Mouse (Mus musculus) ES-CJ7 (cell line): ENCODE results near the gene Asna1.

Experiments
- DNase-seq: peaks from one replicate; pipeline ENCODE4 v3.0.0; 2011; ENCODE audit warnings: low read depth, low spot score

The Asna1 gene

GRCm38 (mm10) chr8:85035165-85035727 is 10.2 kb upstream of the Asna1 start:
- DNase-seq = no peak

DNA sequence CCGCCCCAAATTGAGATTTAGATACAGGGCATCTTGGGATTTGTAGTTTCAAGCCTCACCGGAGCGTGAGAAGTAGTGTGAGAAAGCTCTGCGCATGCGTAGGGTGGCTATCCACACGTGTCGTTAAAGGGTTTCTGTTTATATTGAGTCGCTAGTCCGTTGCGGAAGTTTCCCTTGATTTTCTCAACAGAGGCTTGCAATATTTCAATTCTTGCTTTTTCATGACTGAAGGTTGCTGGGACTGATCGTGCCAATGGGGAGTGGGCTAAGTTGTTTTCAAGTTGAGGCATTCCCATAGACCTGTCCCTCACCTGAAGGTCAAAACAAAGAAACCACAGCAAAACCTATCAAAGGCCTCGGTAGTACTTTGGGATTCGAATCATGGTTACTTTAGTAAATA is 9.7 kb upstream of the Asna1 start:
- DNase-seq = peak; percentile 98

DNA sequence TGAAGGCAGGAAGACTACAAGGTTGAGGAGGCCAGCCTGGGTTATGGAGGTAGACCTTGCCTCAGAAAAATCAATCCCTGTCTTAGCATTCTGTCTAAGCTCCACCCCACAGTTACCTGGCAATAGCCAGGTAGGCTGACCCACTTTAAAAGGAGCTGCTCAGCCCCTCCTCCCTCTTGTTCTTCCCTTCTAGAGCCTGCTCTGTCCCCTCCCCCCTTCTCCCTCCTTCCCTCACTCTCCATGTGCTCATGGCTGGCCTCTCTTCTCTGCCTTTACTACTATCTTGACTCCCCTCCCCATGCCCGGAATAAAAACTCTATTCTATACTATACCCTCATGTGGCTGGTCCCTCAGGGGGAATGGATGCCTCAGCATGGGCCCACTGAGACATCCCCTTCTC is 8.8 kb upstream of the Asna1 start:
- DNase-seq = peak; percentile 72

DNA sequence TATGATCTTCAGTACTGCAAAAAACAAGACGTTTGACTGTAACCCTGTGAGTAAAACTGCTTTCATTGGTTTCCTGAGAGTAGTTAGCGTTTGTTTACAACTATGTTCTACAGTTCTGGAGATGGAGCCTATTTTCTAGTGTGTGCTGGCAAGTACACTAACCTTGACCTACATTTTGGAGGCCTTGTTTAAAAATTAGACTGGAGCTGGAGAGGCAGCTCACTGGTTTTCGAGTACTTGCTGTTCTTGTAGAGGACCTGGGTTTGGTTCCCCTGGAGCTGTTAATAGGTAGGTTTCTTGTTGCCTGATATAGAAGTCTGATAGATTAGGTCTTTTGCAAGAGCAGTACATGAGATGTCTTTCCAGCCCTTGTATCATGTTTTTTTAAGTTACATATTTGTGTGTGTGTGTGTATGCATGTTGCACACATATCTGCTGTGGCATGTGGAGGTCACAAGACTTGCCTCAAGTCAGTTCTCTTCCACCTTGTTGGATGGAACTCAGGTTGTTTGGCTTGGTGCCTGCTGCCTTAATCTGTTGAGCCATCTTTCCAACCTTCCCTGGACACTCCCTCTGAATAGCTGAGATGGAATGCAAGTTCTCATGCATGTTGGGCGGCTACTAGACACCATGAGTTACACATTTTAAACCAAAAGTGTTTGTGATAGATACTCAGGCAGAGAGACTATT is 7.7 kb upstream of the Asna1 start:
- DNase-seq = no peak

- no peak for DNase-seq
Observed at GRCm38 (mm10) chr8:85029271-85029670, 4.2 kb upstream of the Asna1 start.

DNA sequence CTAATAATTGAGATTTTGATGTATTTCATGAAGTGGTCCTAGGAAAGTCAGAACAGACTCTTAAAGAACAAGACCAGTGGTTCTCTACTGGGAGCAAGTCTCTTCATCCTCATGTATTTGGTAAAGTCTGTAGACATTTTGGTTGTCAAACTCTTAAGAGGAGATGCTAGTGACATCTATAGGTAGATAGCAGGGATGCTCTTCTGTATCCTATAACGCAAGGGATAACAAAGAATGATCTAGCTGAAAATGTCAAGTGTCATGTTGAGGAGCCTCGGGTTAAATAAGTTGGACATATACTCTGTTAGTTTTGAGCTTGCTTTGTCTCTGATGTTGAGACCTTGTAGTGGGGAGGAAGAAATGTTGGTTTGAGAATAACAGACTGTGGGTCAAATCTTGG is 2.8 kb upstream of the Asna1 start:
- no peak for DNase-seq

GRCm38 (mm10) chr8:85027516-85027855 is 2.4 kb upstream of the Asna1 start:
- no peak for DNase-seq

DNA sequence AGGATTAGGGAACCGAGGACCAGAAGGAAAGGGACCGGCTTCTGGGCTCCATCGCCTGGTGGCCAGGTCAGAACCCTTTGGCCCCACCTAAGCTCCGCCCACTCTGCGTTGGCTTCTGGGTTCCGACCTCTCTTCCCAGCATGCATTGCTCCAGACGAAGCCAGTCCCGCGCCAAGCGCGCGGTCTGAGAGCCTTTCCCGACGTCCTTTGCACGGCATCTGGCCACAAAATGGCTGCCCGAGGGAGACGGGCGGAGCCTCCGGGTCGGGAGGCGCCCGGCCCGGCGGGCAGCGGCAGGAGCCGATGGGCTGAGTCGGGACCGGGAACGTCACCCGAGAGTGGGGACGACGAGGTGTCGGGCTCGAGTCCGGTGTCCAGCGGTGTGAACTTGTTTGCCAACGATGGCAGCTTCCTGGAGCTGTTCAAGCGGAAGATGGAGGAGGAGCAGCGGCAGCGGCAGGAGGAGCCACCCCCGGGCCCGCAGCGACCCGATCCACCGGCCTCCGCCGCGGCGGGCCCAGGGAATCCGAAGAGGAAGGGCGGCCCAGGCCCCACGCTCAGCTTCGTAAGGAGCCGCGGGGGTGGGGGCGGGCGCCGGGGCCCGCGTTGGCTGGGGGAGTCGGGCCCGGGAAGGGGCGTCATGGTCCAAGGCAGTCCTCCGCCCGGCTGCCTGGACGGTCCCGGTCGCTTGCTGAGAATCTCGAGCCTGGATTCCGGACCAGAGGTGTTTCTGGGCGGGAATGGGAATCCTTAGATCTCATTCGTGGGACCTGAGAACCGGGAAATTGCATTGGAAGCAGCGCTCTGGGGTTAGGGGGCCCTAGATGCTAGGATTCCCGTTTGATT is 1.8 kb upstream of the Asna1 start, which contains the start of gene Trir:
TSS of gene Trir (plus strand) at position 154 of the 846 bp plus-strand sequence.
- peak; percentile 99 for DNase-seq

DNA sequence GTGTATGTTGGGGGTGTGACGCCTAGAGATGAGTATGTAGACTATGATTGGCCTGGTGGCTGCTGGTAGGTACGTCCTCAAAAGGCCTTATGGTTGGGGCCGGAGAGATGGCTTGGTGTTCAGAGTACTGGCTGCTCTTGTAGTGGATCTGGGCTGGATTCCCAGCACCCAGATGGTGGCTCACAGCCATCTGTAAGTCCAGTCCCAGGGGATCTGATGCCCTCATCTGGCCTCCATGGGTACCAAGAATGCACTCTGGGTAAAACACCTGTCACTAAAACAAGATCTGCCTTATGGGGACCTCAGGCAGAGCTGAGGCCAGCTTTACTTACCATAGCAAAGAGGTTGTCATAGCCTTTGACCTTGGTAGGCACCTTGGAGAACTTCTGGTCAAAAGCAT is 1.2 kb downstream of the Asna1 start:
- DNase-seq = no peak

DNA sequence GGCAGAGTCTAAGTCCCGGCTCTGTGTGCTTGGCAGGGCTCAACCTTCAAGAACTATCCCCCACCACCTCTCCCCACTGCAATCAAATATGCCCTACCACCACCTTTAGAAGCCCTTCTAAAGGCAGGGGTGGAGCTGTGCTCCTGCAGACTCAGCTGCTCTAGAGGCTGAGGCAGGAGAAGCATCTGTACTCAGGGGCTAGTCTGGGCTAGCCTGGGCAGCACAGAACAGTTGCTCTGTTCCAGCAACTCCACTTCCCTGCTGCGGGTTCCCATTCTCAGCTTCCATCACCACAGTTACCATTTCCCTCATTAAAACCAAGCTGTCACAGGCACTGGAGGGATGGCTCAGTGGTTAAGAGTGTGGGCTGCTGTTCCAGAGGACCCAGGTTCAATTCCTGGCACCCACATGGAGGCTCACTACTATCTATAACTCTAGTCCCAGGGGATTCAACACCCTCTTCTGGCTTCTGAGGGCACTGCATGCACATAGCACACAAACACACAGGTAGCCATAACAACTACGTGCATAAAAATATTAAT is 3.5 kb downstream of the Asna1 start:
- DNase-seq = peak; percentile 65

GRCm38 (mm10) chr8:85017209-85017608 is 7.9 kb downstream of the Asna1 start:
- no peak for DNase-seq

DNA sequence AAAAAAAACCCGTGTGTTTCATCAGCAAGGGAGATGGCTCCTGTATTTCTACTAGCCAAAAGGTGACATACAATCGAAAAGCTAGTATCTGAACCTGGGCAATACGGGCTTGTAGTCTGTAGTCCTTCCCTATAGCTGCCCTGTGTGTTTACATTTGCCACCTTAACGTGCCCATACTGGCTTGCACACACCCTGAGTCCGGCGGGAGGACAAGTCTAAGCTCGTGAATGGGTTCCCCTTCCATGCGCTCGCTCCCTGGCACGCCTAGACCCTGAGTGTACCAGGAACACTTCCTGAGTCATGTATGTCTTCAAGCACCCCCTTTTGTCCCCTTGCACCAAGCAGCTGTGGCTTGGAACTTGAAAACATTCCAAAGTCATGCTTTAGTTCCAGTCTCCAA is 8.4 kb downstream of the Asna1 start:
- no peak for DNase-seq

GRCm38 (mm10) chr8:85014431-85014830 is 10.7 kb downstream of the Asna1 start, which contains the start of gene Best2:
Gene Best2, minus strand, starts transcription at chr8:85014531.
- no peak for DNase-seq

DNA sequence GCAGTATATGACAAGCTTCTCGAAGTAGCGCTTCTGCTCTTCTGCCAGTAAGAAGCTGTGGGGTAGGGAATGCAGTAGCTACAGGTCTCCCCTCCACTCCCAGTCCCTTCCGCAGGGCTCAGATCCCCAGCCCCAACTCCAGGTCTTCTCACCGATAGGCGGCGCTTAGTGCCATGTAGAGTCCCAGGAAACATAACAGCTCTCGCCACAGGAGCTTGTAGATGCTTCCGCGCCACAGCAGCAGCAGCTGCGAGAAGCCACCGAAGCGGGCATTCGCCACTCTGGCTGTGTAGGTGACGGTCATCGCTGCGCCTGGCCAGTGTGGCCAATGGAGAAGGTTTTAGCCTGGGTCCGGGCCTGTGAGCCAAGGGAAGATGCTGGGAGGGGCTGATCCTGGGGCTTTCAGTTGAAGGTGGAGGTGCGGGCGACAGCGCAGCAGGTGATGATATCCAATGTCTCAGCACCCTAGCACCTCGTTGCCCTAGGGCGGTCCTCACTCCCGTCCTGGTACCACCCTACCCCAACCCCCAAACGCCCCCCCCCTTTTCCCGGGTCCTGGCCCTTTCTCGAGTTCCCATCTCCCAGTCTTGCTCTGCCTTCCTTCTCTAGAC is 11.7 kb downstream of the Asna1 start:
- DNase-seq = peak; percentile 97

GRCm38 (mm10) chr8:85011242-85011641 is 13.8 kb downstream of the Asna1 start:
- DNase-seq = peak; percentile 71

- peak; percentile 79 for DNase-seq
Observed at GRCm38 (mm10) chr8:85007686-85008085, 17.4 kb downstream of the Asna1 start.

- DNase-seq = peak; percentile 98
Observed at GRCm38 (mm10) chr8:84997649-84998295, 27.3 kb downstream of the Asna1 start.

DNA sequence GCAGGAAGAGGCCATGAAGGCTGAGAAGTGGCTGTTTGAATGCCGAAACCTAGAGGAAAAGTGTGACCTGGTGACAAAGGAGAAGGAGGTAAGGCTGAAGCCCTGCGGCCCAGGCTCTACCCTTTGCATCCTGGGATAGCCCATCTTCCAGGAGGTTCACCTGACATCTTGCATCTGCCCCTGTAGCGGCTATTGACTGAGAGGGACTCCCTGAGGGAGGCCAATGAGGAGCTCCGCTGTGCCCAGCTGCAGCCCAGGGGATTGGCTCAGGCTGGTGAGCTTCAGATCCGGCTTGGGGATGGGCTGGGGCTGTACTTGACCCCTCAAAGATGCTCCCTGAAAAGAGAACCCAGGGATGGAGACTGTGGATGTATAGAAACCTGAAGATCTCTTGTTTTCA is 28.1 kb downstream of the Asna1 start:
- DNase-seq = no peak

DNA sequence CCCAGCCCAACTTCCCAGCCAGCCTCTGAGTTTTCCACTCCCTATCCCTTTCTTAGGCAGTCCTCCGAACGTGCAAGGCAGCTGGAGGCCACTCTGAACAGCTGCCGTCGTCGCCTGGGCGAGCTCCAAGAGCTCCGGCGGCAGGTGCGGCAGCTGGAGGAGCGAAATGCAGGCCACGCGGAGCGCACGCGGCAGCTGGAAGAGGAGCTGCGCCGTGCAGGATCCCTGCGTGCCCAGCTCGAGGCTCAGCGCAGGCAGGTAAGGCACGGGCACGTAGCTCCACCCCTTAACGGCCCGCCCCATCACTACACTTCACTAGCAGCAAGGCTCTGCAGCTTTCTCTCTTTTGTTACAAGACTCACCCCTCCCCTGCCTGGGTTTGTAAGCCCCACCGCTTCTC is 29.4 kb downstream of the Asna1 start:
- peak; percentile 71 for DNase-seq

DNA sequence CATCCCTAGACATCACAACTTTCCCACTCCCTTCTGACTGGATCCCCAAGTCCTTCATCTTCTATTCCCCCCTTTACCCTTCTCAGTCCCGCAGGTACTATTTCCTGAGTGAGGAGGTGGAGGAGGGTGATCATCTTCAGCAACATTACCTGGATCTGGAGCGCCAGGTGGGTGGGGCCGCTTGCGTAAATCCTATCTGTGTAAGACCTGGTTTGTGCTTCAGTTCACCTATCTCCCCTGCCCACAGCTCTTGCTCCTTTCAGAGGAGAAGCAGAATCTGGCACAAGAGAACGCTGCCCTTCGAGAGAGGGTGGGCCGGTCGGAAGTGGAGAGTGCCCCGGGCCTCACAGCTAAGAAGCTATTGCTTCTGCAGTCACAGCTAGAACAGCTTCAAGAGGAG is 30.7 kb downstream of the Asna1 start:
- DNase-seq = no peak

DNA sequence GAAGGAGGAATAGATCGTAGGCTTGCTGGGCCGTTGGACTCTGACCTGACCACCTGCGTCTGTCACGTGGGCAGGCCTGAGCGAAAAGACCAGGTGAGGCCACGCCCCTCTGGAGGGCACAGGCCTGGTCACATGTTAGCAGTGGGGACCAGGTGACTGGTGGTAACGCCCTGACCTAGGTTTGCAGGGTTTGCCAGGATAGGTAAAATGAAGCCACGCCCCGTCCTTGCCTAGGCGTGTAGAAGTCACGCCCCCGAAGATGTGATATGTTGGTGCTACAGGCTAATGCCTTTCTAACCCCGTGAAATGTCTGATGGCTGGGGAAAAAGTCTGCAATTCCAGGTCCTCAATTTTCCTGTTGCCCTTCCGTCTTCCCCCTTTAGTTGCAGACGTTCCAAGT is 34.2 kb downstream of the Asna1 start:
- peak; percentile 94 for DNase-seq
